Mouse (Mus musculus) liver, embryonic 14.5 days (tissue): ENCODE measurements around the gene Cd79b.

ENCODE experiments used
- CTCF ChIP-seq: IDR thresholded peaks from 2 replicates; pipeline ENCODE4 v1.5.1; 2016; ENCODE audit warnings: antibody characterized with exemption, low read depth, control low read depth
- EP300 ChIP-seq: IDR thresholded peaks from 2 replicates; pipeline ENCODE4 v1.6.1; 2016; ENCODE audit warnings: antibody characterized with exemption, low read depth

DNA sequence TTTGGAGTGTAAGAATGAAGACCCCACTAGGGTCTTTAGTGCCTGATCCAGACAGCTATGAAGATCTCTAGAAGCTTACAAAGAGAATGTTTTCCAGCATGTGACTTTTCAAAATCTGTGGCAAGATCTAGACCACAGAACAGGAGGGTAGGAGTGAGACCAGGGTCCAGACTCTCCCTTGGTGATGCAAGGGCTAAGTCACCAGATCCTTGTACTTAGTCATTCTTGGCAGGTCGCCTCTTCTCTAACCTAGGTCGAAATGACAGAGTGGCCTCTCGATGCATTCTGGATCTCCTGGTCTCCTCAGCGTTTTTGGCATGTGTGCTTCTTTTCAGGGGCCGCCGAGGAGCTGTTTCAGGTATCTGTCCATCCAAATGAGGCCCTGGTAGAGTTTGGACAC, 32.1 kb downstream of the Cd79b start:
- TF ChIP-seq CTCF (no peak), EP300 (no peak)
